Mouse (Mus musculus): Measurements from ENCODE around the gene Stambpl1. TPM values are rescaled to one million over a fixed set of nuclear protein-coding genes. Genes with fewer than 3 reads are reported as not detected.

Stambpl1 gene
- polyA plus RNA-seq, 1 experiment from 2014 or later = 12.7 TPM

- Histone ChIP-seq H3K4me2 (no peak overlapping the region), H3K4me3 (no peak overlapping the region), H3K27me3 (no peaks in the 10 kb centered on the region), H3K27ac (replicated peaks) (no peak overlapping the region), H3K9ac (no peak overlapping the region), H3K9me3 (no peaks in the 10 kb centered on the region), H3K36me3 (no peaks in the 10 kb centered on the region), H3K4me1 (replicated peaks) (no peaks in the 10 kb centered on the region)
- 88% methylated on average over 4 of the region's 4 CpGs for WGBS
- no peak for ATAC-seq (ENCODE audit: low read depth)
Measured at GRCm38 (mm10) chr19:34250621-34251020, 58.6 kb downstream of the Stambpl1 start.

GRCm38 (mm10) chr19:34251900-34252299 is 59.9 kb downstream of the Stambpl1 start:
- Histone ChIP-seq H3K4me1 (replicated peaks) (no peaks in the 10 kb centered on the region), H3K4me2 (no peak overlapping the region), H3K27ac (replicated peaks) (no peak overlapping the region), H3K36me3 (no peaks in the 10 kb centered on the region), H3K4me3 (no peak overlapping the region), H3K9ac (no peak overlapping the region), H3K27me3 (no peaks in the 10 kb centered on the region), H3K9me3 (no peaks in the 10 kb centered on the region)
- ATAC-seq (ENCODE audit: low read depth) = no peak
- 82% methylated on average over 2 of the region's 2 CpGs for WGBS

GRCm38 (mm10) chr19:34252450-34252849 is 60.4 kb downstream of the Stambpl1 start:
- H3K36me3 ChIP-seq = no peaks in the 10 kb centered on the region
- H3K4me3 ChIP-seq = no peak overlapping the region
- no peaks in the 10 kb centered on the region for H3K27me3 ChIP-seq
- no peaks in the 10 kb centered on the region for H3K4me1 ChIP-seq (replicated peaks)
- H3K9me3 ChIP-seq = no peaks in the 10 kb centered on the region
- no peak for ATAC-seq (ENCODE audit: low read depth)
- no peak overlapping the region for H3K27ac ChIP-seq (replicated peaks)
- no peak overlapping the region for H3K4me2 ChIP-seq
- WGBS = 71% methylated on average over 9 of the region's 9 CpGs
- no peak overlapping the region for H3K9ac ChIP-seq

GRCm38 (mm10) chr19:34254101-34254879 is 62.3 kb downstream of the Stambpl1 start:
- no peak overlapping the region for H3K4me2 ChIP-seq
- no peak for ATAC-seq (ENCODE audit: low read depth)

DNA sequence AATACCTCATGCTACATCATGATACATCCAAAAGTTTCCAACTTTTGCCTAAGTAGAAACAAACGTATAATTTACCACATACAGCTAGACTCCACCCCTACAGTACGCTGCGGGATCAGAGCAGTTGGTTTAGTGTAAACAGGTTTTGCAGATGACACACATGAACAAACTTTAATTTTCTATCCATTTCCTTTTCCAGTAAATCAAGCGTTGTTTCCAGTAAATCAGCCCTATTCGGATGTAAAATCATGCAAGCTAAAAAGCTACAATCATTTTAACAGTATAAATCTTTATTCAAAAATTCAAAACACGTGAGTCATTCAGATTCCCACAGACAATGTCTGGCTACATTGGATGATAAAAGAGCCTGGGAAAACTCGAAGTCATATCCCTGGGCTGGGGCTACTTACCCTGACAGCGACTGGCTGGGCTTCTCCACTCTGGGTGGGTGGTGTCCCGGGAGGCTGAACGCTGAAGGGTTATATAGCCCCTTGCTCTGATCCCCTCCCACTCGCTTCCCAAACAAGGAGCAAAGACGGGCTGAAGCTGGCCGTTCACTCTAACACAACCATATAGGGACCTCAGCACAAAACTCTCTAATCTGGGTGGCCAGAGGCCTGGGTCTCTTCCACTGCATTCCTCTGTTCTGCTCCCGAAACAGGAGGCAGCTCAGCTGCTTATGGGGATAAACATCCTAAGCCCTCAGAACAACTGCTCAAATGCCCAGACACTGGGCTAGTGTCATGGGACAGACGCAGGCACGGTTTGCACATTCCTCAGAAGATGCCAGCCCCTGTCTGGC is 63.1 kb downstream of the Stambpl1 start, which contains the start of gene Acta2:
TSS of gene Acta2 (minus strand) at position 711 of the 802 bp plus-strand sequence.
- no peaks in the 10 kb centered on the region for H3K36me3 ChIP-seq

More at GRCm38 (mm10) chr19:34254101-34254879, 62.3 kb downstream of the Stambpl1 start:
- Histone ChIP-seq H3K4me1 (replicated peaks) (no peaks in the 10 kb centered on the region), H3K36me3 (no peaks in the 10 kb centered on the region), H3K27me3 (no peaks in the 10 kb centered on the region), H3K9ac (no peak overlapping the region), H3K27ac (replicated peaks) (no peak overlapping the region), H3K4me3 (no peak overlapping the region), H3K9me3 (no peaks in the 10 kb centered on the region)
- 62% methylated on average over 14 of the region's 14 CpGs for WGBS

DNA sequence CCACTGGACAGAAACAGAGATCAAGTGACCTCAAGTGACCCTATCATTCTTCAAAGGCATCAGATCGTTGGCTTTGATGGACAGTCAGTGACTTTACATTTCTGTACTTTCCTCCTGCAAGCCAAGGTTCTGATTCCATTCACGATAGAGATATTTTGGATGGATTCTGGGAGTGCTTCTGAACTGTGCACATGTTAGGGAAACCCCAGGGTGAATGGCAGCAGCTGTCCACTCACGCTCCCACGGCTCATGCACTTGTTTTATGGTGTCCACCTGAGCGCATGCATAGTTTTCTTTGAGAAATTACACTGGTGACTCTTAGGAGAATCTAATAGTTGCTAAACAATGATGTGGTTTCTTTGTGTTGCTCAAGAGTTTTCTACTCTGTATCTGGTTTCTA is 64.1 kb downstream of the Stambpl1 start:
- Histone ChIP-seq H3K4me1 (replicated peaks) (no peaks in the 10 kb centered on the region), H3K27ac (replicated peaks) (no peak overlapping the region), H3K4me2 (no peak overlapping the region), H3K27me3 (no peaks in the 10 kb centered on the region), H3K36me3 (no peaks in the 10 kb centered on the region), H3K4me3 (no peak overlapping the region), H3K9me3 (no peaks in the 10 kb centered on the region), H3K9ac (no peak overlapping the region)
- ATAC-seq (ENCODE audit: low read depth) = no peak
- WGBS = 81% methylated on average over 5 of the region's 5 CpGs

More for the DNA sequence above, 63.1 kb downstream of the Stambpl1 start, which contains the start of gene Acta2:
- Histone ChIP-seq H3K9ac (no peak within 1 kb of the TSS), H3K9me3 (no peaks in the 10 kb centered on the region), H3K4me3 (no peak within 1 kb of the TSS), H3K4me2 (no peak within 1 kb of the TSS), H3K27ac (replicated peaks) (no peak within 1 kb of the TSS), H3K4me1 (replicated peaks) (no peaks in the 10 kb centered on the region), H3K27me3 (no peaks in the 10 kb centered on the region)
- no peak for ATAC-seq (ENCODE audit: low read depth)
- 47% methylated on average over 16 of the region's 16 CpGs for WGBS

GRCm38 (mm10) chr19:34256936-34257335 is 64.9 kb downstream of the Stambpl1 start:
- Histone ChIP-seq H3K4me2 (no peak overlapping the region), H3K27ac (replicated peaks) (no peak overlapping the region), H3K4me3 (no peak overlapping the region), H3K4me1 (replicated peaks) (no peaks in the 10 kb centered on the region), H3K27me3 (no peaks in the 10 kb centered on the region), H3K9ac (no peak overlapping the region), H3K36me3 (no peaks in the 10 kb centered on the region), H3K9me3 (no peaks in the 10 kb centered on the region)
- no peak for ATAC-seq (ENCODE audit: low read depth)
- WGBS = 89% methylated on average over 2 of the region's 2 CpGs

- Histone ChIP-seq H3K4me1 (replicated peaks) (no peaks in the 10 kb centered on the region), H3K9me3 (no peaks in the 10 kb centered on the region), H3K27ac (replicated peaks) (no peak overlapping the region), H3K27me3 (no peaks in the 10 kb centered on the region), H3K9ac (no peak overlapping the region), H3K4me3 (no peak overlapping the region), H3K36me3 (no peaks in the 10 kb centered on the region), H3K4me2 (no peak overlapping the region)
- 77% methylated on average over 2 of the region's 2 CpGs for WGBS
- no peak for ATAC-seq (ENCODE audit: low read depth)
Measured at GRCm38 (mm10) chr19:34262273-34262974, 70.4 kb downstream of the Stambpl1 start.

DNA sequence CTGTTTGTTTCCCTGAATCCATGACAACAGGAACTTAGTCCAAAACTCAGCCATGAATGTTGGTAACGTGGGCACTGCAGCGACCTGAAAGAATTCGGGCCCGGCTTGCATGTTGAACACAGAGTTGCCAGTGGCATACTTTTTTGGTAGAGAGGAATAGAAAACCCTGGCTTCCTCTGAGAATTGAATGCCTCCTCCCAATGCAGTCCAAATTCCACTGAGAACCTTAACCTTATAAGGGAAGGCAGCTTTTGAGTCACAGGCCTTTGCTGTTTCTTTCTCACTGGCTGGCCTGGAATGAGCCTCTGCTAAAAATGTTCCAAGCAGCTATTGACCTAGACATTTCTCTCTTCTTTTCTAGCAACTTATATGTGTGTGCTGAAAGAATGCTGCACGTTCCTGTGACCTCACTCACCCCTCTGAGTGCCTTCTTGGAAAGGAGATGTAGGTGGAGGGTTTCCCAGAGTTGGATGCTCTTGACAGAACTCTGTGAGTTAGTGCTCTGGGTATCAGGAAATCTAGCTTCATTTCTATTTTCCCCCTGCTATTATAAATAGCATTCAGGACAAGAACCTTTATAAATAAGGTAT is 73.7 kb downstream of the Stambpl1 start:
- no peak overlapping the region for H3K4me3 ChIP-seq
- no peak overlapping the region for H3K4me2 ChIP-seq
- no peaks in the 10 kb centered on the region for H3K27me3 ChIP-seq
- H3K9ac ChIP-seq = no peak overlapping the region
- no peaks in the 10 kb centered on the region for H3K4me1 ChIP-seq (replicated peaks)
- H3K36me3 ChIP-seq = no peaks in the 10 kb centered on the region
- ATAC-seq (ENCODE audit: low read depth) = no peak
- no peak overlapping the region for H3K27ac ChIP-seq (replicated peaks)
- H3K9me3 ChIP-seq = no peaks in the 10 kb centered on the region
- WGBS = 80% methylated on average over 5 of the region's 5 CpGs

GRCm38 (mm10) chr19:34268991-34269390 is 77.0 kb downstream of the Stambpl1 start:
- Histone ChIP-seq H3K9me3 (no peaks in the 10 kb centered on the region), H3K4me1 (replicated peaks) (no peaks in the 10 kb centered on the region), H3K36me3 (no peaks in the 10 kb centered on the region), H3K27ac (replicated peaks) (no peak overlapping the region), H3K9ac (no peak overlapping the region), H3K27me3 (no peaks in the 10 kb centered on the region), H3K4me3 (no peak overlapping the region), H3K4me2 (no peak overlapping the region)
- no peak for ATAC-seq (ENCODE audit: low read depth)
- 44% methylated on average over 1 of the region's 1 CpGs for WGBS

DNA sequence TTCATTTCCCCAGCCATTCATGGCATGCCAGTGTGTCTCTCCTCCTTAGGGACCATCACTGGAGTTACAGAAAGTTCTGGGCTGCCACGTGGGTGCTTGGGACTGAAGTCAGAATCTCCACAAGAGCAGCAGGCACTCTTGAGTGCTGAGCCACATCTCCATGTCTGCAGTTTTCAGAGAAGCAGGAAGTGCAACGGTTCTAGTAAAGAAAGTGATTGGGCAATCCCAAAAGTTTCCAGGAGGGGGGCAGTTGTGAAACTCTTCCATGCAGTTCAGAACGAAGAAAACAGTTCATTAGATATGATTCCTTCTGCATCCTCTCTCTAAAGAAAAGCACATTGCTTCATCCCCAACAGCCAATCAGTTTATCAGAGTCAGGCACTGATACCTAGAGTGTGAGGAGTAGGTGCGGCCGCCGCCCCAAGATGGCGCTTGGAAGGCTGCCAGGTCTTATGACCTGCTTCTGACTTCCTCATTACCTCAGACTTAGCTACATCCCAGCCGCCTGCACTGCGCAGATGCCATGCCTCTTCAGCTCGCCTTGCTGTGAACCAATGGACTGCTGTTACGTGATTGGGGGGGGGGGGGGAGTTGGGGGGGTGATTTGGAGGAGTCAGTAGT is 78.2 kb downstream of the Stambpl1 start:
- Histone ChIP-seq H3K9ac (no peak overlapping the region), H3K4me1 (replicated peaks) (no peaks in the 10 kb centered on the region), H3K9me3 (no peaks in the 10 kb centered on the region), H3K4me3 (no peak overlapping the region), H3K27ac (replicated peaks) (no peak overlapping the region), H3K27me3 (no peaks in the 10 kb centered on the region), H3K36me3 (no peaks in the 10 kb centered on the region), H3K4me2 (no peak overlapping the region)
- 89% methylated on average over 11 of the region's 11 CpGs for WGBS
- no peak for ATAC-seq (ENCODE audit: low read depth)
